Mouse (Mus musculus): ENCODE results near the gene Gm10277. TPM values are rescaled to one million over a fixed set of nuclear protein-coding genes. Genes with fewer than 3 reads are reported as not detected.
A peak's percentile ranks its signal among the peaks of the same experiment; 100 is the strongest.

The Gm10277 gene
- polyA plus RNA-seq, 1 experiment from 2014 or later, result 0.34 TPM

DNA sequence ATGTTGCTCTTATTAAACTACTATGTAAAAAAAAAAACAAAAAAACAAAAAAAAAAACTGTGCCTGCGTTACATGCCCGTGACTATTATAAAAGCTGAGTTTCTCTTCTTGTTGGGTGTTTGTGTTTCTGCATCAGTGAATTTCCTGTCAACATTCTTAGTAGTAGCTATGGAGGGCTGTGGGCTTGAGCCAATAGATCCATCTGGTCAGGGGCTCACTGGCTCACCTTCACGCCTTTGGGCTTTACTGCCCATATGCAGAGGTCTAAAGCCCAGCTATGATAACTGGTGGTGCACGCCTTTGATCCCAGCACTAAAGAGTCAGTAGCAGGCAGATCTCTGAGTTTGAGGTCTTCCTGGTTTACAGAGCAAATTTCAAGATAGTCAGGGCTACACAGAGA lies 18.1 kb downstream of the Gm10277 start:
- H3K27ac ChIP-seq, result peak overlapping the region; percentile 31; the same call in 1 of the 2 replicates
- H3K36me3 ChIP-seq (ENCODE audit: insufficient read depth, low read length), result no peaks in the 10 kb centered on the region
- 58% methylated on average over 4 of the region's 4 CpGs for WGBS
- H3K9me3 ChIP-seq (replicated peaks; ENCODE audit: low read length), result no peaks in the 10 kb centered on the region
- no peak overlapping the region for H3K4me2 ChIP-seq (ENCODE audit: low read length)
- no peak for DNase-seq (ENCODE audit: low spot score)
- H3K4me3 ChIP-seq (replicated peaks; ENCODE audit: low read depth, low read length), result no peak overlapping the region
- no peak for TF ChIP-seq CTCF (IDR thresholded peaks at IDR 0.05; ENCODE audit: low read depth)
- H3K9ac ChIP-seq (ENCODE audit: low read depth, low read length), result no peak overlapping the region
- peaks cover 31% of the 10 kb centered on the region for H3K4me1 ChIP-seq (replicated peaks; ENCODE audit: insufficient read depth, low read length)
- ATAC-seq (replicated peaks; ENCODE audit: low FRiP score, low read depth), result no peak
- H3K27me3 ChIP-seq (ENCODE audit: insufficient read depth, low read length), result no peaks in the 10 kb centered on the region

DNA sequence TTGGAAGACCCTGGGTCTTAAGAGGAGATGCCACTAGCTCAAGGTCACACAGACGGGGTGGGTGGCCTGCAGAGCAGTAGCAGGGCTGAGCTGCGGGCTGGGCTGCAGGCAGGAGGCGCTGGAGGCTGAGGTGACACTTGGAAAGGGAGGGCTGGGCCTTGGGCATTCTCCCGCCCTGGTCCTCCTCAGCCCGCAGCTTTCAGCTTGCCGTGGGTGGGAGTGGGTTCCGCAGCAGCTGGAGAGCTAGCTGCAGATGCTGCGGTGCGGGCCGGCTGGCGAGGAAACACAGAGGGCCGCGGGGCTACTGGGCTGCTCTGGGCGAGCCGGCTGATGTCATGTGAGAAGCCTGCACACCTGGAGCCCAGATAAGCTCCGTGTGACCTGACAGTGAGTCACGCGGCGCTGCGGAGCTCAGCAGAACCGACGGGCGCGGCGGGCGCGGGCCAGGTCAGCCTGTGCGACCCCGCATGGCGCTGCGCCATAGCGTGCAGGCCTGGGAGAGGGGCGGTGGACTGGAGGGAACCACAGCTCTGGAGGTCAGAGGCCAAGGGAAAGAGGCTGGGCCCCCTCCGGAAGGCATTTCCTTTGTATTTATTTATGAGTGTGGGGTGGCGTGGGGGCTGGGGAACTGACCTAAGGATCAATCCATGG lies 21.1 kb downstream of the Gm10277 start:
- peak; percentile 37 for ATAC-seq (replicated peaks; ENCODE audit: low FRiP score, low read depth)

DNA sequence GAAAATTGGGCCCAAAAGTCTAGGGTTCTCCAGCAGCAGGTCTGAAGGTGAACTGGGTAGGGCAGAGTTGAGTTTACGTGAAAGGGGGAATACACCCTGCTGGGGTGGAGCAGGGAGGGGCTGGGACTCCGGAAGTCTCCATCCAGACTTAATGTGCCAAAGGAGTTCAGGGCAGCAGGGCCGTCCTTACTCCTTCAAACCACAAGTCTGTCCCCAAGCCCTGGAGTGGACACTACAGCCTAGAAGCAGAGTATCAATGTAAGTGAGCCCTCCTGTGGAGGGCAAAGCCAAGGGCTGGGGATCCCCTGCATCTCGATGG lies 22.1 kb downstream of the Gm10277 start:
- peak overlapping the region; percentile 78 for H3K27ac ChIP-seq
- no peaks in the 10 kb centered on the region for H3K27me3 ChIP-seq (ENCODE audit: insufficient read depth, low read length)
- TF ChIP-seq CTCF (IDR thresholded peaks at IDR 0.05; ENCODE audit: low read depth), result 0 out of 2 replicates have a peak, but pooled peaks have one; percentile 6
- peak overlapping the region; percentile 60; the same call in 1 of the 2 replicates for H3K9ac ChIP-seq (ENCODE audit: low read depth, low read length)
- ATAC-seq (replicated peaks; ENCODE audit: low FRiP score, low read depth) (no peak), DNase-seq (ENCODE audit: low spot score) (no peak)
- WGBS, result 44% methylated on average over 4 of the region's 4 CpGs
- no peaks in the 10 kb centered on the region for H3K9me3 ChIP-seq (replicated peaks; ENCODE audit: low read length)
- no peak overlapping the region for H3K4me3 ChIP-seq (replicated peaks; ENCODE audit: low read depth, low read length)
- peaks cover 35% of the 10 kb centered on the region for H3K4me1 ChIP-seq (replicated peaks; ENCODE audit: insufficient read depth, low read length)
- no peaks in the 10 kb centered on the region for H3K36me3 ChIP-seq (ENCODE audit: insufficient read depth, low read length)
- peak overlapping the region; percentile 84 for H3K4me2 ChIP-seq (ENCODE audit: low read length)

More for the DNA sequence above, 21.1 kb downstream of the Gm10277 start:
- TF ChIP-seq CTCF (IDR thresholded peaks at IDR 0.05; ENCODE audit: low read depth), result peak; percentile 64
- H3K9me3 ChIP-seq (replicated peaks; ENCODE audit: low read length), result no peaks in the 10 kb centered on the region
- peak; percentile 84 for DNase-seq (ENCODE audit: low spot score)
- no peaks in the 10 kb centered on the region for H3K36me3 ChIP-seq (ENCODE audit: insufficient read depth, low read length)
- peak overlapping the region; percentile 78 for H3K27ac ChIP-seq
- peak overlapping the region; percentile 35 for H3K4me3 ChIP-seq (replicated peaks; ENCODE audit: low read depth, low read length)
- H3K9ac ChIP-seq (ENCODE audit: low read depth, low read length), result peak overlapping the region; percentile 60
- 1% methylated on average over 35 of the region's 35 CpGs for WGBS
- peaks cover 35% of the 10 kb centered on the region for H3K4me1 ChIP-seq (replicated peaks; ENCODE audit: insufficient read depth, low read length)
- H3K4me2 ChIP-seq (ENCODE audit: low read length), result peak overlapping the region; percentile 84
- H3K27me3 ChIP-seq (ENCODE audit: insufficient read depth, low read length), result no peaks in the 10 kb centered on the region

DNA sequence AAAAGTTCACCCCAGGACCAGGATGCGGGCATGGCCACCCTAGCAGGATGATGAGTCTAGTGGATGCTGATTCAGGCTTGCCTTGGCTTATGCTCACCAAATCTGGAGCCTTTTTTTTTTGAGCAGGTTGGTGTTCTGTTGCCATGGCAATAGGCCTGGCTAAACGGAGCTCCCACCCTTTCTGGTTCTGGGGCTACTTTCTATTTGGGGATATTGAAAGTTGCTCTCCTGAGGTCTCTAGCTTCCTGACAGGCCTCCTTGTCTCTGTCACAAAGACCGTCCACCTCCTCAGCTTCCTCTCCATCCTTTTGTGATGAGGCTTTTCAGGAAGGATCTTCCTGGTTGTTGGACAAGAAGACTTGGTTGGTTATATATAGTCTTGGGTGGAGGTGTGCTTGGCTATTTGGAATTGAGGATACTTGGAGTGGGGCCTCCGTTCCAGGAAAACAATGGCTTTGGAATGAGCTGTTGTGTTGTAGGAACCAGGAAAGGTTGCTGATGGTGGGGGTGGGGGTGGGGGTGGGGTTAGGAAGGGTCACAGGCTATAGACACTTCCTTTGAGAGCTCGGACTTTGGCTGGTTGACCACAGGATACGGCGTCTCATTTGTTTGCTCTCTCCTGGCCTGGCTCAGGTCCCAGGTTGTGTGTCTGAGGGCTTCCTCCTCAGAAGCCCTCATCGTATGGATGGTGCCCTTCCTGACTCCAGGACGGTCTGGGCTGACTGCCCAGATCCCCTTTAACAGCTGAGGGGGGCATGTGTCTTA lies 22.7 kb downstream of the Gm10277 start:
- Histone ChIP-seq H3K4me3 (replicated peaks; ENCODE audit: low read depth, low read length) (peak overlapping the region; percentile 64; the same call in 1 of the 2 replicates), H3K9me3 (replicated peaks; ENCODE audit: low read length) (no peaks in the 10 kb centered on the region), H3K27ac (peak overlapping the region; percentile 88), H3K4me2 (ENCODE audit: low read length) (peak overlapping the region; percentile 84), H3K36me3 (ENCODE audit: insufficient read depth, low read length) (no peaks in the 10 kb centered on the region), H3K4me1 (replicated peaks; ENCODE audit: insufficient read depth, low read length) (peaks cover 35% of the 10 kb centered on the region), H3K27me3 (ENCODE audit: insufficient read depth, low read length) (no peaks in the 10 kb centered on the region), H3K9ac (ENCODE audit: low read depth, low read length) (peak overlapping the region; percentile 81; the same call in 1 of the 2 replicates)
- 44% methylated on average over 9 of the region's 9 CpGs for WGBS
- ATAC-seq (replicated peaks; ENCODE audit: low FRiP score, low read depth), result no peak
- TF ChIP-seq CTCF (IDR thresholded peaks at IDR 0.05; ENCODE audit: low read depth), result no peak
- DNase-seq (ENCODE audit: low spot score), result no peak

DNA sequence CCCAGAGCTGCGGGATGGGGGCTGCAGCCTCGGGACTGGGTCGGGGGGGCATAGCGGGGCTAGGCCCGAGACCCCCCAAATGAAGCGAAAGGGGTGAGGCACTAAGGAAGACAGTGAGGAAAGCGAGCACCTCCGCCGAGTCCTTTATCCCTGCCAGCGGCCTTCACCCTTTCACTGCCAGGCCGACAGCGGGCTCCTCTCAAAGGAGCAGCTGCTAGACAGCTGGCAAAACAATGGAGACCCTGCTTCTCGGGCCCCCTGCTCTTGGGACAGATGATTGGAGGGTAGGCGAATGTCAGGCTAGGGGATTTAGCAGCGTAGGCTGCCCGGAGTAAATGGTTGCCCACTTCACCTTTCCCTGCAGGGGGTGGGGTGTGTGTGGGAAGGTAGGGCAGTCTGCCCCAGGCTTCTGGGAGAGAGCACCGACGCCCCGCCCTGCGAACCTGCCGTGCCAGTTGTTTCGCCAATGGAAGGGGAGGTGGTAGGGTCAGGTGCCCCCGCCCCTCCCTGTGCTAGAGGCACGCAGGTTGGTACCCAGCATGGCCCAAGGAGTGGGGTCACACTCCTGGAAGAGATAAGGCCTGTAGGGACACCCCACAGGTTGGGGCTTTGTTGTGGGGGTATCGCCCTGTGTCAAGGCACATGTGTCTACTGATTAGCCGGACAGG lies 23.7 kb downstream of the Gm10277 start:
- peak overlapping the region; percentile 81 for H3K9ac ChIP-seq (ENCODE audit: low read depth, low read length)
- peak overlapping the region; percentile 88 for H3K27ac ChIP-seq
- H3K4me1 ChIP-seq (replicated peaks; ENCODE audit: insufficient read depth, low read length), result peaks cover 35% of the 10 kb centered on the region
- H3K4me2 ChIP-seq (ENCODE audit: low read length), result peak overlapping the region; percentile 84
- peak; percentile 50 for ATAC-seq (replicated peaks; ENCODE audit: low FRiP score, low read depth)
- 7% methylated on average over 26 of the region's 26 CpGs for WGBS
- H3K4me3 ChIP-seq (replicated peaks; ENCODE audit: low read depth, low read length), result peak overlapping the region; percentile 64
- no peaks in the 10 kb centered on the region for H3K9me3 ChIP-seq (replicated peaks; ENCODE audit: low read length)
- no peak for TF ChIP-seq CTCF (IDR thresholded peaks at IDR 0.05; ENCODE audit: low read depth)
- peak; percentile 53 for DNase-seq (ENCODE audit: low spot score)
- H3K27me3 ChIP-seq (ENCODE audit: insufficient read depth, low read length), result no peaks in the 10 kb centered on the region
- no peaks in the 10 kb centered on the region for H3K36me3 ChIP-seq (ENCODE audit: insufficient read depth, low read length)

Measured in kidney, postnatal 0 days (tissue).